Mouse (Mus musculus): ENCODE measurements around the gene Stx12. TPM values are rescaled to one million over a fixed set of nuclear protein-coding genes. Genes with fewer than 3 reads are reported as not detected.
A peak's percentile ranks its signal among the peaks of the same experiment; 100 is the strongest.
"Not testable (repeated sequence)": the region's sequence is repeated elsewhere in the genome, so short reads cannot be mapped to it uniquely, and the experiment has no call there.

The Stx12 gene
- polyA plus RNA-seq (2014; fragmentation: Nextera tagmentation; extraction: Ambion mirVana) = 82.3 and 83.8 TPM in 2 replicates

GRCm38 (mm10) chr4:132884064-132884843, at the start of gene Stx12:
TSS of gene Stx12 (minus strand) at chr4:132884509.
- H3K4me3 ChIP-seq (ENCODE audit: low read depth, low read length) = peak within 1 kb of the TSS; percentile 88
- DNase-seq (ENCODE audit: low spot score) (peak; percentile 94), ATAC-seq (replicated peaks; ENCODE audit: low FRiP score) (peak; percentile 90)
- WGBS = under 1% methylated on average over 72 of the region's 72 CpGs
- no peaks in the 10 kb centered on the region for H3K27me3 ChIP-seq (ENCODE audit: control insufficient read depth, insufficient read depth, low read length)
- peak within 1 kb of the TSS; percentile 94 for H3K4me2 ChIP-seq (ENCODE audit: low read depth, low read length, severe bottlenecking)
- H3K9me3 ChIP-seq (ENCODE audit: control insufficient read depth, low read length) = no peaks in the 10 kb centered on the region
- no peaks in the 10 kb centered on the region for H3K36me3 ChIP-seq (ENCODE audit: control insufficient read depth, insufficient read depth, low read length)
- peak within 1 kb of the TSS; percentile 50 for H3K27ac ChIP-seq (ENCODE audit: low read depth, low read length)
- H3K9ac ChIP-seq (ENCODE audit: low read length) = peak within 1 kb of the TSS; percentile 92
- H3K4me1 ChIP-seq (replicated peaks; ENCODE audit: control insufficient read depth, insufficient read depth, low read length) = peaks cover 3% of the 10 kb centered on the region; the same call in 1 of the 2 replicates

- no peak overlapping the region for H3K27ac ChIP-seq (ENCODE audit: low read depth, low read length)
- ATAC-seq (replicated peaks; ENCODE audit: low FRiP score) (no peak), DNase-seq (ENCODE audit: low spot score) (no peak)
- H3K27me3 ChIP-seq (ENCODE audit: control insufficient read depth, insufficient read depth, low read length) = no peaks in the 10 kb centered on the region
- H3K9me3 ChIP-seq (ENCODE audit: control insufficient read depth, low read length) = no peaks in the 10 kb centered on the region
- no peaks in the 10 kb centered on the region; the same call in 1 of the 2 replicates for H3K4me1 ChIP-seq (replicated peaks; ENCODE audit: control insufficient read depth, insufficient read depth, low read length)
- H3K4me3 ChIP-seq (ENCODE audit: low read depth, low read length) = no peak overlapping the region
- no peak overlapping the region for H3K4me2 ChIP-seq (ENCODE audit: low read depth, low read length, severe bottlenecking)
- WGBS = 86% methylated on average over 4 of the region's 4 CpGs
- H3K36me3 ChIP-seq (ENCODE audit: control insufficient read depth, insufficient read depth, low read length) = no peaks in the 10 kb centered on the region
- H3K9ac ChIP-seq (ENCODE audit: low read length) = no peak overlapping the region
Measured at GRCm38 (mm10) chr4:132932752-132933404, 48.6 kb upstream of the Stx12 start.

- WGBS = 5% methylated on average over 8 of the region's 8 CpGs
- H3K27ac ChIP-seq (ENCODE audit: low read depth, low read length) = no peak overlapping the region
- DNase-seq (ENCODE audit: low spot score) (no peak), ATAC-seq (replicated peaks; ENCODE audit: low FRiP score) (no peak)
- no peaks in the 10 kb centered on the region for H3K9me3 ChIP-seq (ENCODE audit: control insufficient read depth, low read length)
- no peak overlapping the region for H3K4me3 ChIP-seq (ENCODE audit: low read depth, low read length)
- no peak overlapping the region for H3K4me2 ChIP-seq (ENCODE audit: low read depth, low read length, severe bottlenecking)
- H3K27me3 ChIP-seq (ENCODE audit: control insufficient read depth, insufficient read depth, low read length) = no peaks in the 10 kb centered on the region
- no peaks in the 10 kb centered on the region for H3K36me3 ChIP-seq (ENCODE audit: control insufficient read depth, insufficient read depth, low read length)
- H3K9ac ChIP-seq (ENCODE audit: low read length) = no peak overlapping the region
- H3K4me1 ChIP-seq (replicated peaks; ENCODE audit: control insufficient read depth, insufficient read depth, low read length) = no peaks in the 10 kb centered on the region; the same call in 1 of the 2 replicates
Measured at GRCm38 (mm10) chr4:132930784-132931183, 46.5 kb upstream of the Stx12 start.

- H3K36me3 ChIP-seq (ENCODE audit: control insufficient read depth, insufficient read depth, low read length); H3K27me3 ChIP-seq (ENCODE audit: control insufficient read depth, insufficient read depth, low read length); H3K9ac ChIP-seq (ENCODE audit: low read length); H3K4me1 ChIP-seq (replicated peaks; ENCODE audit: control insufficient read depth, insufficient read depth, low read length); H3K9me3 ChIP-seq (ENCODE audit: control insufficient read depth, low read length); DNase-seq (ENCODE audit: low spot score); ATAC-seq (replicated peaks; ENCODE audit: low FRiP score); H3K4me3 ChIP-seq (ENCODE audit: low read depth, low read length); H3K4me2 ChIP-seq (ENCODE audit: low read depth, low read length, severe bottlenecking); H3K27ac ChIP-seq (ENCODE audit: low read depth, low read length): not testable (repeated sequence)
- WGBS = 73% methylated on average over 2 of the region's 2 CpGs
Measured at GRCm38 (mm10) chr4:132926520-132926919, 42.2 kb upstream of the Stx12 start.

- DNase-seq (ENCODE audit: low spot score) = peak; percentile 100
- peak; percentile 99 for ATAC-seq (replicated peaks; ENCODE audit: low FRiP score)
- Histone ChIP-seq H3K27me3 (ENCODE audit: control insufficient read depth, insufficient read depth, low read length) (no peaks in the 10 kb centered on the region), H3K4me1 (replicated peaks; ENCODE audit: control insufficient read depth, insufficient read depth, low read length) (peaks cover 6% of the 10 kb centered on the region; the same call in 1 of the 2 replicates), H3K27ac (ENCODE audit: low read depth, low read length) (peak within 1 kb of the TSS; percentile 55), H3K4me3 (ENCODE audit: low read depth, low read length) (peak within 1 kb of the TSS; percentile 81), H3K36me3 (ENCODE audit: control insufficient read depth, insufficient read depth, low read length) (no peaks in the 10 kb centered on the region), H3K9me3 (ENCODE audit: control insufficient read depth, low read length) (no peaks in the 10 kb centered on the region), H3K4me2 (ENCODE audit: low read depth, low read length, severe bottlenecking) (peak within 1 kb of the TSS; percentile 89), H3K9ac (ENCODE audit: low read length) (peak within 1 kb of the TSS; percentile 78)
- WGBS = under 1% methylated on average over 52 of the region's 53 CpGs
Measured at GRCm38 (mm10) chr4:132922558-132923008, 38.3 kb upstream of the Stx12 start, which contains the start of gene Fam76a. TSS of gene Fam76a (minus strand) at chr4:132922558.

GRCm38 (mm10) chr4:132922061-132922530, 37.8 kb upstream of the Stx12 start:
- peak overlapping the region; percentile 87 for H3K4me2 ChIP-seq (ENCODE audit: low read depth, low read length, severe bottlenecking)
- H3K9me3 ChIP-seq (ENCODE audit: control insufficient read depth, low read length) = no peaks in the 10 kb centered on the region
- H3K36me3 ChIP-seq (ENCODE audit: control insufficient read depth, insufficient read depth, low read length) = no peaks in the 10 kb centered on the region
- WGBS = under 1% methylated on average over 46 of the region's 50 CpGs
- peak overlapping the region; percentile 78 for H3K9ac ChIP-seq (ENCODE audit: low read length)
- H3K27ac ChIP-seq (ENCODE audit: low read depth, low read length) = peak overlapping the region; percentile 55
- H3K27me3 ChIP-seq (ENCODE audit: control insufficient read depth, insufficient read depth, low read length) = no peaks in the 10 kb centered on the region
- peak; percentile 65; the same call in 1 of the 2 replicates for ATAC-seq (replicated peaks; ENCODE audit: low FRiP score)
- peak; percentile 82 for DNase-seq (ENCODE audit: low spot score)
- H3K4me1 ChIP-seq (replicated peaks; ENCODE audit: control insufficient read depth, insufficient read depth, low read length) = peaks cover 6% of the 10 kb centered on the region; the same call in 1 of the 2 replicates
- peak overlapping the region; percentile 81 for H3K4me3 ChIP-seq (ENCODE audit: low read depth, low read length)

GRCm38 (mm10) chr4:132921488-132921887, 37.2 kb upstream of the Stx12 start:
- WGBS = 44% methylated on average over 12 of the region's 12 CpGs
- Histone ChIP-seq H3K9me3 (ENCODE audit: control insufficient read depth, low read length) (no peaks in the 10 kb centered on the region), H3K27ac (ENCODE audit: low read depth, low read length) (no peak overlapping the region), H3K36me3 (ENCODE audit: control insufficient read depth, insufficient read depth, low read length) (no peaks in the 10 kb centered on the region), H3K4me3 (ENCODE audit: low read depth, low read length) (peak overlapping the region; percentile 81), H3K4me2 (ENCODE audit: low read depth, low read length, severe bottlenecking) (peak overlapping the region; percentile 87), H3K4me1 (replicated peaks; ENCODE audit: control insufficient read depth, insufficient read depth, low read length) (peaks cover 6% of the 10 kb centered on the region; the same call in 1 of the 2 replicates), H3K27me3 (ENCODE audit: control insufficient read depth, insufficient read depth, low read length) (no peaks in the 10 kb centered on the region), H3K9ac (ENCODE audit: low read length) (peak overlapping the region; percentile 78)
- ATAC-seq (replicated peaks; ENCODE audit: low FRiP score) = no peak
- no peak for DNase-seq (ENCODE audit: low spot score)

GRCm38 (mm10) chr4:132920171-132920570, 35.9 kb upstream of the Stx12 start:
- H3K36me3 ChIP-seq (ENCODE audit: control insufficient read depth, insufficient read depth, low read length) = no peaks in the 10 kb centered on the region
- peaks cover 6% of the 10 kb centered on the region; the same call in 1 of the 2 replicates for H3K4me1 ChIP-seq (replicated peaks; ENCODE audit: control insufficient read depth, insufficient read depth, low read length)
- H3K27me3 ChIP-seq (ENCODE audit: control insufficient read depth, insufficient read depth, low read length) = no peaks in the 10 kb centered on the region
- 87% methylated on average over 4 of the region's 4 CpGs for WGBS
- no peak overlapping the region for H3K27ac ChIP-seq (ENCODE audit: low read depth, low read length)
- no peak overlapping the region for H3K9ac ChIP-seq (ENCODE audit: low read length)
- H3K9me3 ChIP-seq (ENCODE audit: control insufficient read depth, low read length) = no peaks in the 10 kb centered on the region
- H3K4me2 ChIP-seq (ENCODE audit: low read depth, low read length, severe bottlenecking) = no peak overlapping the region
- no peak overlapping the region for H3K4me3 ChIP-seq (ENCODE audit: low read depth, low read length)
- no peak for DNase-seq (ENCODE audit: low spot score)
- no peak for ATAC-seq (replicated peaks; ENCODE audit: low FRiP score)

Data from forebrain, embryonic 11.5 days (tissue).